Mouse (Mus musculus): ENCODE results near the gene Mbtps1.
A peak's percentile ranks its signal among the peaks of the same experiment; 100 is the strongest.

Mbtps1 gene

GRCm38 (mm10) chr8:119557821-119558602, 523 bp downstream of the Mbtps1 start:
- peak; percentile 85 for DNase-seq (ENCODE audit: low spot score)

GRCm38 (mm10) chr8:119557132-119557531, 1.4 kb downstream of the Mbtps1 start:
- no peak for DNase-seq (ENCODE audit: low spot score)

GRCm38 (mm10) chr8:119555861-119556260, 2.7 kb downstream of the Mbtps1 start:
- DNase-seq (ENCODE audit: low spot score): no peak

GRCm38 (mm10) chr8:119552967-119553366, 5.6 kb downstream of the Mbtps1 start:
- no peak for DNase-seq (ENCODE audit: low spot score)

GRCm38 (mm10) chr8:119548560-119549113, 9.9 kb downstream of the Mbtps1 start:
- DNase-seq (ENCODE audit: low spot score): no peak

GRCm38 (mm10) chr8:119547019-119547691, 11.4 kb downstream of the Mbtps1 start:
- DNase-seq (ENCODE audit: low spot score): no peak

GRCm38 (mm10) chr8:119545791-119546190, 12.7 kb downstream of the Mbtps1 start:
- no peak for DNase-seq (ENCODE audit: low spot score)

- no peak for DNase-seq (ENCODE audit: low spot score)
These were observed 13.4 kb downstream of the Mbtps1 start for GRCm38 (mm10) chr8:119545180-119545579.

- DNase-seq (ENCODE audit: low spot score): no peak
These were observed 13.9 kb downstream of the Mbtps1 start for GRCm38 (mm10) chr8:119544606-119545005.

- DNase-seq (ENCODE audit: low spot score): no peak
These were observed 26.6 kb downstream of the Mbtps1 start for GRCm38 (mm10) chr8:119531973-119532372.

GRCm38 (mm10) chr8:119531397-119531796, 27.1 kb downstream of the Mbtps1 start:
- DNase-seq (ENCODE audit: low spot score): no peak

GRCm38 (mm10) chr8:119530937-119531336, 27.6 kb downstream of the Mbtps1 start:
- no peak for DNase-seq (ENCODE audit: low spot score)

- no peak for DNase-seq (ENCODE audit: low spot score)
These were observed 29.8 kb downstream of the Mbtps1 start for GRCm38 (mm10) chr8:119528762-119529161.

- DNase-seq (ENCODE audit: low spot score): no peak
These were observed 38.4 kb downstream of the Mbtps1 start for GRCm38 (mm10) chr8:119520102-119520501.

GRCm38 (mm10) chr8:119516674-119517073, 41.9 kb downstream of the Mbtps1 start:
- no peak for DNase-seq (ENCODE audit: low spot score)

- DNase-seq (ENCODE audit: low spot score): no peak
These were observed 42.8 kb downstream of the Mbtps1 start for GRCm38 (mm10) chr8:119515767-119516166.

GRCm38 (mm10) chr8:119514940-119515339, 43.6 kb downstream of the Mbtps1 start:
- no peak for DNase-seq (ENCODE audit: low spot score)

- DNase-seq (ENCODE audit: low spot score): no peak
These were observed 45.1 kb downstream of the Mbtps1 start for GRCm38 (mm10) chr8:119513405-119513804.

- DNase-seq (ENCODE audit: low spot score): no peak
These were observed 46.8 kb downstream of the Mbtps1 start for GRCm38 (mm10) chr8:119511722-119512121.

GRCm38 (mm10) chr8:119510471-119510870, 48.1 kb downstream of the Mbtps1 start:
- no peak for DNase-seq (ENCODE audit: low spot score)

- no peak for DNase-seq (ENCODE audit: low spot score)
These were observed 52.4 kb downstream of the Mbtps1 start for GRCm38 (mm10) chr8:119506106-119506505.

- no peak for DNase-seq (ENCODE audit: low spot score)
These were observed 53.0 kb downstream of the Mbtps1 start for GRCm38 (mm10) chr8:119505488-119505887.

- no peak for DNase-seq (ENCODE audit: low spot score)
These were observed 55.3 kb downstream of the Mbtps1 start for GRCm38 (mm10) chr8:119503191-119503767.
